Mouse (Mus musculus): ENCODE measurements around the gene Ugt2a1. TPM values are rescaled to one million over a fixed set of nuclear protein-coding genes. Genes with fewer than 3 reads are reported as not detected.
A peak's percentile ranks its signal among the peaks of the same experiment; 100 is the strongest.
"Not testable (repeated sequence)": the region's sequence is repeated elsewhere in the genome, so short reads cannot be mapped to it uniquely, and the experiment has no call there.

Gene Ugt2a1
- total RNA-seq (2022) = not detected

- DNase-seq (ENCODE audit: low spot score in 2 of 2) = no peak
Observed at GRCm38 (mm10) chr5:87490771-87491170, at the start of gene Ugt2a1. Ugt2a1 (minus strand) TSS chr5:87490871.

DNA sequence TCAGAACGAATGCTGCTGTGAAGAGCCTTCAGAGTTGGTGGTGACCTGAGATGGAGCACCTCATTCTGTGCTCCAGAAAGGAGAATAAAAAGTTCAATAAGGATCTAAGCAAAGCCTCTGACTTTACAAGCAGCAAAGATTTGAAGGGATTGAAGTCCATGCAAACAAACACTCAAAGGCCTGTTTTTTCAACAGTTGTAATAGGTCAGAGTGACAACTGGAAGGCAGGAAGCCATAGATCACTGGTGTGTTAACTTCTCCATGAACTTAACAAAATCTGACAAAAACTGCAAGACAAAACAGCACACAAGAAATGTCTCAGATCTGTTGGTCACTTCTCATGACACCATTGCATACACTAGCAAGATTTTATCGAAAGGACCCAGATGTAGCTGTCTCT lies 47.4 kb upstream of the Ugt2a1 start, which contains the start of gene Sult1b1:
Sult1b1 (minus strand) TSS at position 85 of the 400 bp plus-strand sequence.
- DNase-seq (ENCODE audit: low spot score in 2 of 2) = no peak

GRCm38 (mm10) chr5:87535994-87536644 lies 45.4 kb upstream of the Ugt2a1 start:
- no peak for DNase-seq (ENCODE audit: low spot score in 2 of 2)

DNA sequence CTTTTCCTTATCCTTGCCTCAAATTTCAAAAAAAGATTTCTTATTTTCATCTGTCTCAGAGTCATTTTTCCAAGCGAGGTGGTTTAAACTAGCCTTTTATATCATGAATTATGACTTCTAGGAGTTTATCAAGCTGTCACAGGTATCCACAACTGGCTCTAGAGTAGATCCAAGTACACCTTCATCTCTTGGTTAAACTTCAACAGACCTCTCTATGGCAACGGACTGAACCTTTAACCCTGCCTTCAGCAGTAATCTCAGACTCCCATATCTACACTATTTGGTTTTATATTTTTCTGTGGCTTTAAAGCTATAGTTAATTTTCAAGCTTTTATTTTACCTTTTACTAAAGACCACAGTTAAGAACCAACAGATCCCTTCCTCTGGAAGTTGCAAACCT lies 41.6 kb upstream of the Ugt2a1 start:
- DNase-seq (ENCODE audit: low spot score in 2 of 2) = no peak

DNA sequence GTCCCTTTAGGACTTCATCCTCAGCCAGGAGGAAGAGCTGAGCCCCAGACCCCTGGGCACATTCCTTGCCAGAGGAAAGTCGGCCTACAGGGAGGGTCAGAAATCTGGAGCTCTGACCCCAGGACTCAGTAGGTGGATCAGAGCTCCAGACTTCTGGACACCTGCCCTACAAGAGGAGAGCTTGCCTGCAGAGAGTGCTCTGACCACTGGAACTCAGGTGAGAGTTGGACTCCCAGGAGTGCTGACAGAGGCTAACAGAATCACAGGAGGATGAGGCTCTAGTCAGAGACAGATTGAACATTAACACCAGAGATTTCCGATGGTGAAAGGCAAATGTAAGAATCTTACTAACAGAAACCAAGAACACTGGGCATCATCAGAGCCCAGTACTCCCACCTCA lies 32.9 kb upstream of the Ugt2a1 start:
- DNase-seq (ENCODE audit: low spot score in 2 of 2) = not testable (repeated sequence)

GRCm38 (mm10) chr5:87505776-87506458 lies 15.2 kb upstream of the Ugt2a1 start:
- DNase-seq (ENCODE audit: low spot score in 2 of 2) = no peak

- DNase-seq (ENCODE audit: low spot score in 2 of 2) = no peak
Observed at GRCm38 (mm10) chr5:87502687-87503086, 12.0 kb upstream of the Ugt2a1 start.

DNA sequence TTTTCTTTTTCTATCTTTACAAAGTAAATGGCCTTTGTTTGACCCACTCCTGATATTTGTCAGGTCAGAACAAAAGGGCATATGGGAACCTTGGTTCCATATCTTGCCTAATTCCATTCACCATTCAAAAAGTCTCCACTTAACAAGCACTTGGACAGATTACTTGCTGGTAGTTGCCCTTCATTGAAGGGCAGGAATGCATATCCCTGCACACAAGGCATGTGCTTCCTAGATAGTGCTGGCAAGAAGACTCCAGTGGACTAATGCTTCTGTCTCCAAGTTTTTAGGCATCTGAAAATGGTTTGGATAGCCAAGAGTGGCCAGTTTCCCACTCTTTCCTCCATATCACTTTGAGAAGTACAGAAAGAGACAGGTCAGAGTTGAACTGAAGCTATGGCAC lies 8.7 kb upstream of the Ugt2a1 start:
- no peak for DNase-seq (ENCODE audit: low spot score in 2 of 2)

GRCm38 (mm10) chr5:87498936-87499335 lies 8.3 kb upstream of the Ugt2a1 start:
- DNase-seq (ENCODE audit: low spot score in 2 of 2) = no peak

DNA sequence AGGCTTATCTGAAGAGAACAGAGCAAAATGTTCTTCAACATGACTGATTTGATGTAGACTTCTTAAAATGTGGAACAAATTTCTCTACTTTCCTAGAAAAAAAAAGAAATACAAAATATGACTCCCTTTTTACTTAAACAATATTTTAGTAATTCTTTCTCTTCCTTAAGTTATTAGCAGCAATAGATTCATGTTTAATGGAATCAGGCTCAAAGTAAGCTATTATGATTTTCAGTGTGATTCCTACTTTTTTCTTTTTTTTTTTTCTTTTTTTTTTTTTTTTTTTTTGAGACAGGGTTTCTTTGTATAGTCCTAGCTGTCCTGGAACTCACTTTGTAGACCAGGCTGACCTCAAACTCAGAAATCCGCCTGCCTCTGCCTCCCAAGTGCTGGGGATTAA lies 4.0 kb downstream of the Ugt2a1 start, which contains the start of gene Gm43638:
Gm43638 (minus strand) TSS at position 101 of the 400 bp plus-strand sequence.
- DNase-seq (ENCODE audit: low spot score in 2 of 2) = not testable (repeated sequence)

DNA sequence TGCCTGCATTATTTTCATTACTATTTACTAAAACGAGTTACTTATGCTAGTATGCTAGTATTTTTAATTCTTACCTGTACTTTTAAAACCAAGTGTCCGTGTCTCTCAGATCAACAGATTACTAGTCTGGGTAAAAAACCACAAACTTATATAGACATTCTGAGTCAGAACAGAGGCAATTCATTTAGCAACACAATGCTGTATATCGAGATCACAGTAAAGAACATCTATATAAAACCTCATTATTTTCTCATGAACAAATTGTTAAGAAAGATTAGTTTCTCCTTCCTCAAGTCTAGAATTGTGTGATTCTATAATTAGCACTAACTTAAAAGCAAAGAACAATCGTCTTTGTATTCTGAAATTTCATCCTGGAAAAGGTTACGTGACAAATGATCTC lies 8.5 kb downstream of the Ugt2a1 start, which contains the start of gene Ugt2a2:
Ugt2a2 (minus strand) TSS at position 101 of the 400 bp plus-strand sequence.
- no peak for DNase-seq (ENCODE audit: low spot score in 2 of 2)

- DNase-seq (ENCODE audit: low spot score in 2 of 2) = no peak
Observed at GRCm38 (mm10) chr5:87458810-87459209, 31.9 kb downstream of the Ugt2a1 start.

GRCm38 (mm10) chr5:87457701-87458100 lies 33.0 kb downstream of the Ugt2a1 start:
- no peak for DNase-seq (ENCODE audit: low spot score in 2 of 2)

DNA sequence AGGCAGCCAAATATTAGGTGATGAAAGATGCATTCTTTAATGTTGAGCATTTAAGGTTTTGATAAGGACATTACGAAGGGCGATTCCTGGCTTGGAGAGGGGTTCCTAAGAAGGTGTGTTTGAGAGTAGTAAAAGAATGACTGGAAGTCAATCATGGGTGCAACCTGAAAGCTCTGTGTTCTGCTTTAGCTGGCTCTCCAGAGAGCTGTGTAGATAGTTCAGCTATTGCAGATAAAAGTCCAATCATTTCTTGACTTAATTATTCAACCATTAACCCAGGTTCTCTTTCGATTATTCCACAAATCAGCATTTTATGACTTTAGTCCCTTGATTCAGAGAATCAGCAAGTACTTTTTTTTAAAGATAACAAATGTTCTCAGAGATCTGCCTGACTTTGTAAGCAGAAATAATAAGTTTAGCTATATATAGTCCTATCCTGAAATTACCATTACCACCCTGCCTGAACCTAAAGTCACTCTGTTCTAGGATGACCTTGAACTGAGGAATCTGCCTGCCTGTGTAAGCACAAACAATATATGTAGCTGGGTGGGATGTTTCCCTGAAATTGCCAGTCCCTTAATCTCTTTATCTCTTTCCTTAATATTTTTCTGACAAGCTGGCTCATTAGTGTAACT lies 34.3 kb downstream of the Ugt2a1 start:
- no peak for DNase-seq (ENCODE audit: low spot score in 2 of 2)

- DNase-seq (ENCODE audit: low spot score in 2 of 2) = no peak
Observed at GRCm38 (mm10) chr5:87455519-87455918, 35.2 kb downstream of the Ugt2a1 start.

- DNase-seq (ENCODE audit: low spot score in 2 of 2) = not testable (repeated sequence)
Observed at GRCm38 (mm10) chr5:87452514-87452913, 38.2 kb downstream of the Ugt2a1 start.

DNA sequence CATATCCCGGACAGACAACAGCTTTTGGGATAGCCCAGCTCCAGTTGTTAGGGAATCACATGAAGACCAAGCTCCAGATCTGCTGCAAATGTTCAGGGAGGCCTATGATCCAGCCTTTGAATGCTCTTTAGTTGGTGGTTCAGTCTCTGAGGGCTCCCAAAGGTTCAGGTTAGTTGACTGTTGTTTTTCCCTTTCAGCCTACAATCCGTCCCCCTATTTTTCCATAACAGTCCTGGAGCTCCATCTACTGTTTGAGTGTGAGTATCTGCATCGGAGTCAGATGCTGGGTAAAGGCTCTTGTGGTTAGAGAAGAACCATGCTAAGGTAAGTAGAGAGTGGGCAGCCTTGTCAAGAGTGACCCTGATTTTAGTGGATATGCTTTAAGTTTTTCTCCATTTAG lies 54.4 kb downstream of the Ugt2a1 start:
- DNase-seq (ENCODE audit: low spot score in 2 of 2) = peak; percentile 2

- no peak for DNase-seq (ENCODE audit: low spot score in 2 of 2)
Observed at GRCm38 (mm10) chr5:87425676-87426075, 65.0 kb downstream of the Ugt2a1 start.

DNA sequence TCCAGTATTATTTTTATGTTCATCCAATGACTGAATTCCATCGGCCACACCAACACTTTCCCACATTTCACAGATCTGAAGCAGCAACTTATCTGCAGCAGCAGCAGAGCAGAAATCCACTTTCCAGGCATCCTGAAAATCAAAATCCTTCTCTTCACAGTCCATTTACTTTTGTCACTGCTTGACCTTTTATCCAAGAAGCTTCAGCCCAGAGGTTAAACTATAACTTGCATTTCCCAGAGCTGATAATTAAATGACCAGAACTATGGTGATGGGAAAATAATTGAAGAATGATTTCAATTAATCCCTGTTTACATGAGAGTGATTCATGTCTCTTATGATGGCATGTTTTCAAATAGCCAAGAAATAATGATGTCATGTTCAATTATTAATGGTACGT lies 66.6 kb downstream of the Ugt2a1 start, which contains the start of gene Ugt2b38:
Ugt2b38 (minus strand) TSS at position 163 of the 400 bp plus-strand sequence.
- not testable (repeated sequence) for DNase-seq (ENCODE audit: low spot score in 2 of 2)
